Mouse (Mus musculus) CH12.LX (cell line): ENCODE data around the gene Ptbp1. TPM values are rescaled to one million over a fixed set of nuclear protein-coding genes. Genes with fewer than 3 reads are reported as not detected.

Experiments
- DNase-seq: peaks from one replicate; pipeline ENCODE4 v3.0.0-alpha.2; 2013; ENCODE audit errors: extremely low read depth
- H3K27ac ChIP-seq: 2 replicates; pipeline ENCODE4 v1.5.1; 2012; ENCODE audit warnings: low read depth, mild to moderate bottlenecking, control low read depth, moderate library complexity; ENCODE audit not compliant: insufficient read depth
- H3K27me3 ChIP-seq: replicated peaks from 2 replicates; pipeline ENCODE3; 2012; ENCODE audit warnings: inconsistent platforms
- H3K36me3 ChIP-seq, 2 experiments: replicated peaks in 1 of 2; 2 replicates each; pipeline versions ENCODE3 to v1.6.1; 2012; ENCODE audit warnings: inconsistent platforms in 1 of 2, low read length in 1 of 2, mild to moderate bottlenecking in 1 of 2, mixed read lengths in 1 of 2, moderate library complexity in 1 of 2; ENCODE audit not compliant: control insufficient read depth in 1 of 2, insufficient read depth in 1 of 2
- H3K4me1 ChIP-seq, 2 experiments: 2 replicates each; pipeline ENCODE4 v1.6.1; 2012; ENCODE audit warnings: inconsistent platforms in 1 of 2, moderate library complexity in 1 of 2; ENCODE audit not compliant: insufficient read depth in 2 of 2, control insufficient read depth in 1 of 2
- H3K4me2 ChIP-seq: 2 replicates; pipeline ENCODE4 v1.6.1; 2012; ENCODE audit warnings: low read depth, mild to moderate bottlenecking, control low read depth; ENCODE audit not compliant: poor library complexity, insufficient read depth, severe bottlenecking
- H3K4me3 ChIP-seq, 3 experiments: fragments of 150-350 bp in 1 of 3; sonication (generic) in 1 of 3; replicated peaks in 1 of 3; 2 replicates each; pipeline versions ENCODE3 to v1.5.1; 2011 to 2012; ENCODE audit warnings: low read depth in 2 of 3, low read length in 2 of 3, mild to moderate bottlenecking in 2 of 3, moderate library complexity in 2 of 3, control low read depth in 1 of 3, improper control_type of control experiment in 1 of 3, inconsistent platforms in 1 of 3, mixed read lengths in 1 of 3; ENCODE audit not compliant: poor library complexity in 1 of 3
- H3K79me2 ChIP-seq: replicated peaks from 2 replicates; pipeline ENCODE4 v1.6.1; 2012; ENCODE audit warnings: mild to moderate bottlenecking, moderate library complexity; ENCODE audit not compliant: control insufficient read depth, poor library complexity, insufficient read depth, severe bottlenecking; ENCODE audit errors: extremely low read depth
- H3K9ac ChIP-seq: 2 replicates; pipeline ENCODE4 v1.6.1; 2012; ENCODE audit warnings: low read depth, mild to moderate bottlenecking, control low read depth, moderate library complexity; ENCODE audit not compliant: insufficient read depth
- H3K9me3 ChIP-seq: replicated peaks from 2 replicates; pipeline ENCODE3; 2012; ENCODE audit warnings: low read length, inconsistent platforms, mixed read lengths
- CHD1 ChIP-seq: IDR thresholded peaks from 2 replicates; pipeline ENCODE4 v1.6.1; 2012; ENCODE audit warnings: low read depth, low read length, improper control_type of control experiment, inconsistent platforms
- CHD2 ChIP-seq: IDR thresholded peaks from 2 replicates; pipeline ENCODE4 v1.6.1; 2011; ENCODE audit warnings: low read length, improper control_type of control experiment
- CTCF ChIP-seq, 2 experiments: IDR thresholded peaks in 1 of 2; conservative IDR thresholded peaks in 1 of 2; 2 replicates each; pipeline ENCODE4 v1.5.1; 2011 to 2012; ENCODE audit warnings: low read depth in 2 of 2, low read length in 2 of 2, improper control_type of control experiment in 1 of 2, inconsistent platforms in 1 of 2, mild to moderate bottlenecking in 1 of 2, moderate library complexity in 1 of 2
- EP300 ChIP-seq: IDR thresholded peaks from 2 replicates; pipeline ENCODE4 v1.6.1; 2011; ENCODE audit warnings: low read length, improper control_type of control experiment
- GABPA ChIP-seq: IDR thresholded peaks from 2 replicates; pipeline ENCODE4 v1.6.1; 2012; ENCODE audit warnings: low read depth, low read length, improper control_type of control experiment, inconsistent platforms; ENCODE audit not compliant: insufficient replicate concordance
- JUN ChIP-seq: IDR thresholded peaks from 2 replicates; pipeline ENCODE4 v1.6.1; 2011; ENCODE audit warnings: low read depth, mild to moderate bottlenecking, low read length, improper control_type of control experiment, moderate library complexity; ENCODE audit not compliant: insufficient read depth
- JUND ChIP-seq: conservative IDR thresholded peaks from 2 replicates; pipeline ENCODE4 v1.6.1; 2011; ENCODE audit warnings: low read depth, low read length, improper control_type of control experiment
- KAT2A ChIP-seq: IDR thresholded peaks from 2 replicates; pipeline ENCODE4 v1.6.1; 2012; ENCODE audit warnings: low read length, improper control_type of control experiment, inconsistent platforms; ENCODE audit not compliant: insufficient replicate concordance
- MAFK ChIP-seq: IDR thresholded peaks from 2 replicates; pipeline ENCODE4 v1.6.1; 2011; ENCODE audit warnings: low read length, improper control_type of control experiment; ENCODE audit not compliant: insufficient replicate concordance
- MAX ChIP-seq: IDR thresholded peaks from 2 replicates; pipeline ENCODE4 v1.6.1; 2011; ENCODE audit warnings: low read length, improper control_type of control experiment
- MXI1 ChIP-seq: IDR thresholded peaks from 2 replicates; pipeline ENCODE4 v1.6.1; 2011; ENCODE audit warnings: mild to moderate bottlenecking, low read depth, low read length, improper control_type of control experiment
- MYC ChIP-seq: IDR thresholded peaks from 2 replicates; pipeline ENCODE4 v1.6.1; 2011; ENCODE audit warnings: low read depth, mild to moderate bottlenecking, improper control_type of control experiment, low read length
- NELFE ChIP-seq: IDR thresholded peaks from 2 replicates; pipeline ENCODE4 v1.6.1; 2011; ENCODE audit warnings: low read depth, low read length, improper control_type of control experiment
- NRF1 ChIP-seq: IDR thresholded peaks from 2 replicates; pipeline ENCODE4 v1.6.1; 2014; ENCODE audit warnings: low read depth, mild to moderate bottlenecking, inconsistent platforms, low read length, improper control_type of control experiment, moderate library complexity
- PAX5 ChIP-seq: IDR thresholded peaks from 2 replicates; pipeline ENCODE4 v1.6.1; 2012; ENCODE audit warnings: low read length, inconsistent platforms, mixed read lengths
- POLR2AphosphoS2 ChIP-seq: IDR thresholded peaks from 2 replicates; pipeline ENCODE4 v1.6.1; 2011; ENCODE audit warnings: low read depth, low read length, improper control_type of control experiment
- RCOR1 ChIP-seq: conservative IDR thresholded peaks from 2 replicates; pipeline ENCODE4 v1.6.1; 2012; ENCODE audit warnings: low read depth, mild to moderate bottlenecking, inconsistent platforms, low read length, improper control_type of control experiment
- SMC3 ChIP-seq: IDR thresholded peaks from 2 replicates; pipeline ENCODE4 v1.6.1; 2011; ENCODE audit warnings: low read depth, low read length, improper control_type of control experiment
- UBTF ChIP-seq: IDR thresholded peaks from 2 replicates; pipeline ENCODE4 v1.6.1; 2012; ENCODE audit warnings: low read depth, mild to moderate bottlenecking, inconsistent platforms, low read length, improper control_type of control experiment, moderate library complexity
- USF1 ChIP-seq: IDR thresholded peaks from 2 replicates; pipeline ENCODE4 v1.6.1; 2014; ENCODE audit warnings: low read depth, mild to moderate bottlenecking, inconsistent platforms, low read length, improper control_type of control experiment
- USF2 ChIP-seq: conservative IDR thresholded peaks from 2 replicates; pipeline ENCODE4 v1.6.1; 2011; ENCODE audit warnings: low read depth, low read length, improper control_type of control experiment
- ZC3H11A ChIP-seq: IDR thresholded peaks from 2 replicates; pipeline ENCODE4 v1.6.1; 2012; ENCODE audit warnings: low read depth, mild to moderate bottlenecking, inconsistent platforms, low read length, improper control_type of control experiment
- ZKSCAN1 ChIP-seq: IDR thresholded peaks from 2 replicates; pipeline ENCODE4 v1.6.1; 2012; ENCODE audit warnings: low read depth, inconsistent platforms, low read length, improper control_type of control experiment, borderline replicate concordance
- ZNF384 ChIP-seq: IDR thresholded peaks from 2 replicates; pipeline ENCODE4 v1.6.1; 2012; ENCODE audit warnings: low read depth, low read length, improper control_type of control experiment, inconsistent platforms
- dilution Hi-C: fragments of 300-500 bp; cut with MboI; formaldehyde crosslinking; loops from 2 replicates; pipeline ENCODE4 v1.14.3; 2020; ENCODE audit warnings: low sequenced_read_pairs; ENCODE audit not compliant: extremely low pct_unique_long_range_greater_than_20kb, extremely low pct_ligation_motif_present
- in situ Hi-C: fragments of 300-500 bp; cut with MboI; formaldehyde crosslinking; loops from 3 replicates; pipeline ENCODE4 v1.14.3; 2019; ENCODE audit warnings: low sequenced_read_pairs, low pct_ligation_motif_present, low pct_unique_long_range_greater_than_20kb, mixed read lengths
- polyA plus RNA-seq: library from polyadenylated mRNA; unstranded; fragments of >175 nt; gene quantifications from 2 replicates; pipeline ENCODE4 v1.2.1, GENCODE M21; 2012; ENCODE audit warnings: low read depth; ENCODE audit not compliant: insufficient read length
- total RNA-seq, 2 experiments: library from RNA; depleted of rRNA; stranded (reverse); fragments of 300-350 nt in 1 of 2; fragments of >200 nt in 1 of 2; gene quantifications; 2 replicates each; pipeline ENCODE4 v1.2.3; 2012 to 2014

The Ptbp1 gene
- total and polyA plus RNA-seq, 3 experiments, result 252 to 497 (median 284) TPM

DNA sequence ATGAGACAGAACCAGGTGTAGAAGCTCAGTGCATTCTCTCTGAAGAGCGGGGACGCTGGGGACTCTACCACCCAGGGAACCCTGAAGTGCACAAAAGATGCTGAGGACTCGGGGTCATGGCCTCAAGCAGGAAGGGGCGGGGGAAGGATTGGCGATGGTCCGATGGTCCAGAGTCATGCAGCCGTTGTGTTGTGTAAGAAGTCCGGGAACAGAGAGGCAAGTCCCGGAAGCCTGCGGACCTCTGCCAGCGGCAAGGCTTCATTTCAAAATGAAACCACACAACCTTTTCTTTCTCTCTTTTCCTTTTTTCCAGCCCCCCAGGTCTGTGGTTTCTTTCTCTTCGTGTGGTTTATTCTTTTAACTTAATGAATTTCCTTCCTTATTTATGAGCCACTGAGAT, 23.5 kb downstream of the Ptbp1 start:
- no peaks in the 10 kb centered on the region for H3K27me3 ChIP-seq
- no peak overlapping the region for H3K4me3 ChIP-seq
- no peaks in the 10 kb centered on the region for H3K36me3 ChIP-seq
- DNase-seq, result no peak
- no peak overlapping the region for H3K27ac ChIP-seq
- H3K9me3 ChIP-seq, result no peaks in the 10 kb centered on the region
- H3K79me2 ChIP-seq, result no peaks in the 10 kb centered on the region
- no peak overlapping the region for H3K9ac ChIP-seq
- no peak for TF ChIP-seq CHD1
- TF ChIP-seq JUND, result no peak
- TF ChIP-seq ZC3H11A, result no peak
- TF ChIP-seq ZNF384, result no peak
- TF ChIP-seq USF2, result no peak
- TF ChIP-seq MXI1, result no peak
- no peak for TF ChIP-seq POLR2AphosphoS2
- no peak for TF ChIP-seq PAX5
- no peak for TF ChIP-seq EP300
- no peak for TF ChIP-seq MAFK
- in situ Hi-C loops, result no loop called here
- dilution Hi-C loops, result no loop called here
- peaks cover 20 to 39% of the 10 kb centered on the region in 2 experiments for H3K4me1 ChIP-seq
- peak overlapping the region; percentile 8; the same call in 1 of the 2 replicates for H3K4me2 ChIP-seq

DNA sequence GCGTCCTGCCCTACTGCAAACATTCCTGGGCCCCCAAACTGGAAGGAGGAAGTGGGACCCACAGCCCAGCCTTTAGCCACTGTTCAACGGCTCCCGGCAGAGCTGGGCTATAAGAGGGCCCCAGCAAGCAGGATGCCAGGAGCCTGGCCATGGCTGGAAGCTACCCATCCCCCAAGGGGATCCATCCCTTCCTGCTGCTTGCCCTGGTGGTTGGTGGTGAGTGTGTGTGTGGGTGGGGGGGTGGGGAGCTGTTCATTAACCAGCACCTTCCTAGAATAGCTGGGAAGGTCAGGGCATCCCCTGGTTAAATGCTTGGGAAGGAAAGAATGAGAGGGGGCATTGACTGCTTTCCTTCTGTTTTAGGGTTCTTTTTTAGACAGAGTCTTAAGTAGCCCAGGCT, 25.3 kb downstream of the Ptbp1 start:
- H3K27ac ChIP-seq, result no peak overlapping the region
- H3K9ac ChIP-seq, result no peak overlapping the region
- peaks cover 3% of the 10 kb centered on the region for H3K27me3 ChIP-seq
- H3K9me3 ChIP-seq, result no peaks in the 10 kb centered on the region
- TF ChIP-seq NRF1 (no peak), MAFK (no peak), RCOR1 (no peak), JUN (no peak), POLR2AphosphoS2 (no peak), ZC3H11A (no peak), SMC3 (no peak), USF1 (no peak), CTCF (conservative IDR thresholded peaks at IDR 0.05 in 1 of 2, IDR thresholded peaks at IDR 0.05 in 1 of 2; ENCODE audit: low read depth in 2 of 2, low read length in 2 of 2) (no peak), ZKSCAN1 (no peak), MYC (no peak), MAX (no peak), GABPA (no peak), EP300 (no peak), UBTF (no peak), CHD2 (no peak), NELFE (no peak), PAX5 (no peak), KAT2A (no peak)
- peaks cover 19 to 48% of the 10 kb centered on the region in 2 experiments for H3K4me1 ChIP-seq
- in situ Hi-C loops, result no loop called here
- H3K36me3 ChIP-seq, result no peaks in the 10 kb centered on the region
- H3K79me2 ChIP-seq, result no peaks in the 10 kb centered on the region
- no peak for DNase-seq
- H3K4me2 ChIP-seq, result no peak overlapping the region
- dilution Hi-C loops, result no loop called here
- H3K4me3 ChIP-seq, result no peak overlapping the region
